Mouse (Mus musculus): Measurements from ENCODE around the gene Xrn2. TPM values are rescaled to one million over a fixed set of nuclear protein-coding genes. Genes with fewer than 3 reads are reported as not detected.

Gene Xrn2
- polyA plus RNA-seq, 1 experiment: 30.0 TPM

DNA sequence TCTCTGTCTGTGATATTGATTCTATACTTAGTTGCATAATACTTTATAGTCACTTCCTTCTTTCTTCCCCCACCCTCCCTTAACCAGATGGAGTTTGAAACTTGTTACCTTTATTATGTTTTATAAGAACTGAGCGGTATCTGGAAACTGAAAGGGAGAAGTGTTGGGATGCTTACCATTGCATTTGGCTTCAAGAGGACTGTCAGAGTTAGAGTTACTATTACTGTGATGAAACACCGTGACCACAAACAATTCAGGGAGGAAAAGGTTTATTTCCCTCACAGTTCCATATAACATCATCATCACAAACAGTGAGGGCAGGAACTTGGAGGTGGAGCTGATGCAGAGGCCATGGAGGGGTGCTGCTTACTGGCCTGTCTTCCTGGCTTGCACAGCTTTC, 23.1 kb downstream of the Xrn2 start:
- Histone ChIP-seq H3K4me3 (replicated peaks; ENCODE audit: extremely low read depth, low read depth, low read length) (no peak overlapping the region), H3K4me1 (ENCODE audit: control insufficient read depth, insufficient read depth, low read length) (no peaks in the 10 kb centered on the region)
- 88% methylated on average over 2 of the region's 2 CpGs for WGBS
- TF ChIP-seq POLR2A (IDR thresholded peaks at IDR 0.05; ENCODE audit: borderline replicate concordance, extremely low read depth, low read depth, low read length): no peak
- no peak for TF ChIP-seq CTCF (IDR thresholded peaks at IDR 0.05; ENCODE audit: insufficient read depth, low read length)
- DNase-seq: no peak

- WGBS: 85% methylated on average over 3 of the region's 3 CpGs
- DNase-seq: no peak
- Histone ChIP-seq H3K4me1 (ENCODE audit: control insufficient read depth, insufficient read depth, low read length) (no peaks in the 10 kb centered on the region), H3K4me3 (replicated peaks; ENCODE audit: extremely low read depth, low read depth, low read length) (no peak overlapping the region)
- TF ChIP-seq POLR2A (IDR thresholded peaks at IDR 0.05; ENCODE audit: borderline replicate concordance, extremely low read depth, low read depth, low read length) (no peak), CTCF (IDR thresholded peaks at IDR 0.05; ENCODE audit: insufficient read depth, low read length) (no peak)
Measured at GRCm38 (mm10) chr2:147047051-147047450, 34.3 kb downstream of the Xrn2 start.

DNA sequence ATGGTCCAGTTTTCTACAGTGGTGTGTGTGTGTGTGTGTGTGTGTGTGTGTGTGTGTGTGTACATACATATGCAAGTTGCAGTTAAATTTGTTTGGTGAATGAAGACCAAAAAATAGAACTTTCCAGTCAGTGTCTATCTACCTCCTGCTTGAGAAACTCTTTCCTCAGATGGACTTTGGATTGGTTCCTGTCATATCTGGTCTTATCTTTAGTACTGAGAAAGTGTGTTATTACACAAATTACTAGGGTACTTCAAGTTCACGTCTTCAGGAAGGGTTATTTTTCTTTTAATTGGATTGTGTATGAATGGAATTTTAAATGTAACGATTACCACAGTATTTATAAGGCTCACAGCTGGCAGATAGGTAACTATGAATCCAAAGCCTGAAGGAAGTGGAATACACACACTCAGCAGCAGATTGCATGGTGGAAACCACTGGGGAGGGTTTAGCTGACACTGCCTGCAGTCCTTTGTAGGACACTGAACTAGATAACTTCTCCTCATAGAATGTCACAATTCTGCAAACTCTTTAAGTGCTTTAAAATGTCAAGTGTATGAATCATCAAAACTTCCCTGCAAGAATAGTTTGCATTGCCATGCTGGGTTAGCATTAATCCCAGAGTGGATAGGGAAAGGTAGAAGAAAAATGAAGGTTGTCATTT, 40.6 kb downstream of the Xrn2 start:
- 79% methylated on average over 2 of the region's 2 CpGs for WGBS

DNA sequence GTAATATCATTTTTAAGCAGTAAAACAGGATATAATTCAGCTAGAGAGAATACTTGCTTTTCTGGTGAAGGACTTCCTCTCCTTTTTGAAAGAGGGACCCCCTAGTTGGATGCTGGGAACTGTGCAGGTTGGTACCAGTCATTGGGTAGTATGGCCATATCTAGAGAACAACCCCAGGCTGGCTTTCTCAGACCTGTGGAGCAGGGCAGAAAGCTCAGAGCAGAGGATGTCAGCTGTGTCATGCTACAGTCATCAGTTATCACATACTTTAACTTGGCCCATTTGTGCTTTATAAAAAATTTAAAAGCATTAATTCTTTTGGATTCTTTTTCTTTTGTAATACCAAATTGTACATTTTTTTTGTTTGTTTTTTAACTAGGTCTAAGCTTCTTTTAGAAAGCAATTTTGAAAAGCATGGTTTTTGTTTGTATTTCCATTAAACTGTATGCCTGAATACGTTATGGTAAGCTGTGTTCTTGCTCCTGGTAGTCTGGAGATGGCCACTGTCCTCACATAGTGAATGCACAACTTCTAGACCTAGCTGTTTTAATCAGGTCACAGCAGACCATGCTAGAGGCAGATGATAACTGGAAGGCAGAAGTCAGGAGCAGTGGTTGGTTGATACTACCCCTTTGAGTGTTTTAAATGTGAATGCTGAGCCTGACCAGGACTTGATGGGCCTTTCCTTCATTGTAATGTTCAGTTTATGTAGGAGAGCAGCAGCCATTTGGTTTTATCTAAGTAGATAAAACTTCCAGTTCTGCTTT, 54.9 kb downstream of the Xrn2 start:
- H3K4me1 ChIP-seq (ENCODE audit: control insufficient read depth, insufficient read depth, low read length): no peaks in the 10 kb centered on the region
- no peak for TF ChIP-seq CTCF (IDR thresholded peaks at IDR 0.05; ENCODE audit: insufficient read depth, low read length)
- no peak for TF ChIP-seq POLR2A (IDR thresholded peaks at IDR 0.05; ENCODE audit: borderline replicate concordance, extremely low read depth, low read depth, low read length)
- 91% methylated on average over 1 of the region's 1 CpGs for WGBS
- H3K4me3 ChIP-seq (replicated peaks; ENCODE audit: extremely low read depth, low read depth, low read length): no peak overlapping the region
- no peak for DNase-seq

More for the DNA sequence above, 40.6 kb downstream of the Xrn2 start:
- Histone ChIP-seq H3K4me3 (replicated peaks; ENCODE audit: extremely low read depth, low read depth, low read length) (no peak overlapping the region), H3K4me1 (ENCODE audit: control insufficient read depth, insufficient read depth, low read length) (no peaks in the 10 kb centered on the region)
- TF ChIP-seq POLR2A (IDR thresholded peaks at IDR 0.05; ENCODE audit: borderline replicate concordance, extremely low read depth, low read depth, low read length) (no peak), CTCF (IDR thresholded peaks at IDR 0.05; ENCODE audit: insufficient read depth, low read length) (no peak)
- no peak for DNase-seq

DNA sequence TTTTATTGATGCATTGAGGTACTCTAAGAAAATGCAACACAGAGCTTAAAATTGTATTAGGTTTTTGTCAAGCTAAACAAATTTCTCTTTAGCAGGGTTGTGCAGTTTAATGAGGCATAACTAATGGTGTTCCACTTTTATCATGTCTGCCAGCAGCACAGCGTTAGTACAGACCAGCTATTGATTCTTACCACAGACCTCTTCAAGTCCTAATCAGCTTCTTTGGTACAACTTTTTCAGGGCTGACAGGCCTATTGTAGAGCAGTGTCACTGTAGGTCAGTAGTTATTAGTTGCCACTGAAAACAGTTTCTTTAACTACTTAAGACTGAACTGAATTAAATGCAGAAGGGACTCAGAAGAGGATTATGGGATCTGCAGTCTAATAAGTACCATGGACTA, 56.3 kb downstream of the Xrn2 start:
- no peak overlapping the region for H3K4me3 ChIP-seq (replicated peaks; ENCODE audit: extremely low read depth, low read depth, low read length)
- 90% methylated on average over 1 of the region's 1 CpGs for WGBS
- no peaks in the 10 kb centered on the region for H3K4me1 ChIP-seq (ENCODE audit: control insufficient read depth, insufficient read depth, low read length)
- no peak for DNase-seq
- TF ChIP-seq CTCF (IDR thresholded peaks at IDR 0.05; ENCODE audit: insufficient read depth, low read length) (no peak), POLR2A (IDR thresholded peaks at IDR 0.05; ENCODE audit: borderline replicate concordance, extremely low read depth, low read depth, low read length) (no peak)

DNA sequence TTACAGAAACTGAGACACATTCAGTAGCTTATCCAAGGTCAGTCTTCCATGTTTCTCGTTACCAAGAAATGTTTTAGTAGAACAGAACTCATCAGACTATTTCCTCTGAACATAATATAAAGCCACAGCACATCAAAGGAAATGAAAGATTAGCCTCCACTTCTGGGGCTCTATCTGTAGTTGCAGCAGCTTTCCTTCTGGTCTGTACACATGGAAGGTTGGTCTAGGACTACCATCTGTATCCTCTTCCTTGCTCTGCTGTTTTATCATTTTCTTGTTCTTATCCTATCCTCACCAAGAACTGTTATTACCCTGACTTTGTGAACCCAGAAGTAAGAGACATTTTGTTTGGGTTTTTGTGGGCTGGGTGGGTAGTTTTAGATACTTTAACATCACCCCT, 57.5 kb downstream of the Xrn2 start:
- WGBS: 79% methylated on average over 1 of the region's 1 CpGs
- no peak for DNase-seq
- TF ChIP-seq POLR2A (IDR thresholded peaks at IDR 0.05; ENCODE audit: borderline replicate concordance, extremely low read depth, low read depth, low read length): no peak
- TF ChIP-seq CTCF (IDR thresholded peaks at IDR 0.05; ENCODE audit: insufficient read depth, low read length): no peak
- Histone ChIP-seq H3K4me3 (replicated peaks; ENCODE audit: extremely low read depth, low read depth, low read length) (no peak overlapping the region), H3K4me1 (ENCODE audit: control insufficient read depth, insufficient read depth, low read length) (no peaks in the 10 kb centered on the region)

DNA sequence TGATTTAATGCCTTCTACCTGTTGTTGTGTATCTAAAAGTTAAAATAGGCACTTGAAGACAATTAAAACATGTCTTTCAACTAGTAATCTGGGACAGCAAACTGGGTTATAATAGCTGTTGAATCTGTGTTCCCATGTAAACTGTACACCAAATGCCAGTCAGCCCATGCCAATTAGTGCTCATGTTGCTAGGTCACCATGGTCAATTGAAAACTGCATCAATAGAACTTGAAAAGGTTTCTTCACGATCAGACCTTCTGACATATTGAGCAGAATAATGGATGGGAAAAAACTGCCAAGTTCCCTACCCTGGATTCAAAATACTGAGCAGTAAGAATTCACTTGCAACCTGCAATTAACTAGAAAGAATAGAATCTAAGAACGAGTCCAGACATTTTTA, 61.2 kb downstream of the Xrn2 start:
- Histone ChIP-seq H3K4me3 (replicated peaks; ENCODE audit: extremely low read depth, low read depth, low read length) (no peak overlapping the region), H3K4me1 (ENCODE audit: control insufficient read depth, insufficient read depth, low read length) (no peaks in the 10 kb centered on the region)
- WGBS: 84% methylated on average over 2 of the region's 2 CpGs
- TF ChIP-seq CTCF (IDR thresholded peaks at IDR 0.05; ENCODE audit: insufficient read depth, low read length) (no peak), POLR2A (IDR thresholded peaks at IDR 0.05; ENCODE audit: borderline replicate concordance, extremely low read depth, low read depth, low read length) (no peak)
- no peak for DNase-seq

DNA sequence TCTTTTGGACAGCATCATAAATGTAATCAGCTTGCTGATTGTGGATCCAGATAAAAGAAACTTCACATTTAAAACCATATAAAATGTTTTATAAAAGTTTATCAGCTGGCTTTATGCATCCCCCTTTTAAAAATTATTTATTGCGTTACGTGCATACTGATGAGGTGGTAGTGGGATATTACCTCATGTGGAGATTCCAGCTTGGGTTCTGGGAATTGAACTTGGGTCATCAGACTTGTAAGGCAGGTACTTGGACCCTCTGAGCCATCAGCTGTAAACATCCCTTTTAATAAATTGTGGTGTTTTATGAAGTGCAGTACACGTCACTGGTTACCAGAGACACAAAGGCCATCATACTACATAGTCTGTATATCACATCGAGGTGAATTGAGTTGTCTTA, 61.6 kb downstream of the Xrn2 start:
- no peak for TF ChIP-seq CTCF (IDR thresholded peaks at IDR 0.05; ENCODE audit: insufficient read depth, low read length)
- no peak for TF ChIP-seq POLR2A (IDR thresholded peaks at IDR 0.05; ENCODE audit: borderline replicate concordance, extremely low read depth, low read depth, low read length)
- Histone ChIP-seq H3K4me3 (replicated peaks; ENCODE audit: extremely low read depth, low read depth, low read length) (no peak overlapping the region), H3K4me1 (ENCODE audit: control insufficient read depth, insufficient read depth, low read length) (no peaks in the 10 kb centered on the region)
- no peak for DNase-seq
- WGBS: 92% methylated on average over 4 of the region's 4 CpGs

DNA sequence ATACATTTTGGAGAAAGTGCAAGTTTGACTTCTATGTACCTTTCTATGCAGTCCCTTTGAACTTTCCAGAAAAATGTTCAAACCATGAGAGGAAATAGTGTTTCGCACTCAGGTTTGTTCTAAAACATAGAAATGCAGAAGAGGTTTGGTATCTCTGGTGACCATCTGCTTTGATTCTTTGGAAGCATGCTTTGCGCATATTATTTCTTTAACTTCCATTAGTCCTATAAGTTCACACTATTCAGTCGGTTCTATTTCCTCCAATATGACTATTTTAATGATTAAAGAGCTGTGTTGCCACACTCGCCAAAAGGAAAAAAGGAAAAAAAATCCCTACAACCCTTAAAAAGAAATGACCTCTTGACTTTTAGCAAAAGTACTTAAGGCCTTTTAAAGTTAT, 69.6 kb downstream of the Xrn2 start:
- WGBS: 74% methylated on average over 4 of the region's 4 CpGs

More for the DNA sequence above, 69.6 kb downstream of the Xrn2 start:
- DNase-seq: no peak
- no peak overlapping the region for H3K4me3 ChIP-seq (replicated peaks; ENCODE audit: extremely low read depth, low read depth, low read length)
- TF ChIP-seq CTCF (IDR thresholded peaks at IDR 0.05; ENCODE audit: insufficient read depth, low read length) (no peak), POLR2A (IDR thresholded peaks at IDR 0.05; ENCODE audit: borderline replicate concordance, extremely low read depth, low read depth, low read length) (no peak)
- no peaks in the 10 kb centered on the region for H3K4me1 ChIP-seq (ENCODE audit: control insufficient read depth, insufficient read depth, low read length)
